Mouse (Mus musculus) urinary bladder, postnatal 36 days (tissue): Measurements from ENCODE around the gene Cacng1.

Experiments
- DNase-seq, 2 experiments: peaks; one replicate each; pipeline ENCODE4 v3.0.0; 2022; ENCODE audit warnings: low spot score in 2 of 2, mixed read lengths in 1 of 2

Gene Cacng1

DNA sequence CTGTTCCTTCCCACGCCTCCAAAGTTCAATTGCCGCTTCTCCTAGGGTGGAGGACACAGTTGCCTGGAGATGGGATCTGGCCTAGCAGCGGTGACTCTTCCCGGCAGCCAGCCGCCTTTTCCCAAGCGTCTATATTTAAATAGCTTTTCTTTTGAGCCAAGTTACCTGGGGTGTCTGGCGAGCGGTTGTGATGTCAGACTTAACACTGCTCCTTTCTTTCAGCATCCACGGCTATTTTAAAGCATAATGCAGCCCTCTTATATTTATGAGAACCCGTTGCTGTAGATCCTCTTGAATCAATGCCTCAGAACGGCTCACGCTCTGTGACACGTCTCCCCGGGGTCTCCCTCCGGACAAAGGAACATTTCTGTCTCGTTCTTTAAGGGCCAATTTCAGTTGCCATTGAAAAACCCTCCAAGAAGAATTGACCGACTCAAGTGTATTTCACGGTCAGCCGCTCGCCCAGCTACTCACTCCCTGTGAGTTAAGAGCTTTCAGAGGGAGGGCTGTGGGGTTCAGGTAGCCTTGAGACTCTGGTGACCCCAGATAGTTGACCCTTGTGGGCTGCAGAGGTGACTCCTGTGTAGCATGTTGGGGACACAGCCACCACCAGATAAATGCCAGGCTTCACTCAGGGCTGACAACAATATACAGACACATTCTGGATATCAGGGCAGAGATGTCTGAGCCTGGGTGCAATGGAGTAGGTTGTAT, 8.3 kb downstream of the Cacng1 start:
- DNase-seq = no peak

GRCm38 (mm10) chr11:107705476-107706074, 10.7 kb downstream of the Cacng1 start:
- DNase-seq = no peak

- DNase-seq = no peak
Observed at GRCm38 (mm10) chr11:107705060-107705459, 11.3 kb downstream of the Cacng1 start.

GRCm38 (mm10) chr11:107703272-107704134, 12.8 kb downstream of the Cacng1 start:
- DNase-seq = no peak

DNA sequence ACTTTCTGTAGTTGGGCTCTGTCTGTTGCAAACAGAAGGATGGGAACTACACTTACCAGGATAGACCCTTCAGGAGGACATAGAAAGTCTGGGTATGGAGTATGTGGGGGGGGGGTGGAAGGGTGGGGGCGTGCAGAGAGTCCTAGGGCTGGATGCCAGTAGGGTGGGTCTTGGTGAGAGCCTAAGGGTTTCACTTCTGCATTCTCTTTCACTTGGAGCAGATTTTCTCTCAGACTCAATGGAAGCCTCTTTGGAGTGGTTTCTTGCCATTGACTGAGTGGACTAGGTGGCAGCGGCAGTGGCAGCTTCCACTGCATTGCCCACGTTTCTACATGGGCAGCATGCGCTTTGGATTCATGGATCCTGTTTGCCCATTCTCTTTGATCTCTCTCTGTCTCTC, 16.4 kb downstream of the Cacng1 start:
- no peak for DNase-seq

- DNase-seq = no peak
Observed at GRCm38 (mm10) chr11:107693338-107693737, 23.0 kb downstream of the Cacng1 start.

DNA sequence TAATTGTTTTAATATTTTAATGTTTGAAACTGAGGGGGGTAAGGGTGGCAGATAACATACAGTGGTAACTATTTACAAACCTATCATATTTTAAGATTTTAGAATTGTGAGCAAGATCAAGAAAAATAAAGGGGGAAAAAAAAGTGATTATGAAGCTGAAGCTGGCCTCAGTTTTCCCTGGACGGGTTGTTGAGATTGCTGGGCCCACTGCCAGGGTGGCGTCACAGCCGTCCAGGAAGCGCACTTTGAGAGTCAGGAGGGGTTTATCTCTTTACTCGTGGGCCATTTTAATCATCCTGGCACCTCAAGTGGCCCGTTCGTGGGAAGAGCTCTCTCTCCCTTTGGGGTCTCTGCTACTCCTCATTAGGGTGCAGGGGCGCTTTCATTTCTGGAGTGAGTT, 24.8 kb downstream of the Cacng1 start:
- DNase-seq = no peak

DNA sequence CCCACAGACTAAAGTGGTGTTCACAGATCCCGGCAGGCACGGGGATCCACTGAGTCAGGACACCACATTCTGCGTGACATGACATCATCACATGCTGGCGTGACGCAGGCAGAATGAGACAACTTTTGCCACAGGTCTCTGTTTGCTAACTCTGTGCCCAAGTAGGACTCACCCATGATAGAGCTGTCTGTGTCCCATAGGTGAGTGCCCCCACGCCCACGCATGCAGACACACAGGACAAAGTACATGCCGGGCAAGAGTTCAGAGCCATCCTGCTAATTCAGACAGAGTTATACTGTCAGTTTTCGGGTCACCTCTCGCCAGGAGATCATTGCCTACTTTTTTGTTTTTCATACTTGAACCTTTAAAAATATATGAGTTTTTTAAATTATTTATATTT, 27.8 kb downstream of the Cacng1 start:
- DNase-seq = no peak

DNA sequence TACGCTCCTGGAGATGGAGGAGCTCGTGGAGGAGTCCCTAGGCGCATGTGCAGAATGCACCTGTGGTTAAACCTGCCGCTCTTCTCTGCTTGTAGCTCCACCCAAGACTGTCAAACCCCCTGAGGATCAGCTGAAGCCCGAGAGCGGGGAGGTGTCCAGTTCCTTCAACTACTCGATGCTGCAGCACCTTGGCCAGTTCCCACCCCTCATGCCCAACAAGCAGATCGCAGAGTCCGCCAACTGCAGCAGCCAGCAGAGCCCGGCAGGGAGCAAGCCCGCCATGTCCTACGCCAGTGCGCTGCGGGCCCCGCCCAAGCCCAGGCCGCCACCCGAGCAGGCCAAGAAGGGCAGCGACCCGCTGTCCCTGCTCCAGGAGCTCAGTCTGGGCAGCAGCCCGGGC, 30.0 kb downstream of the Cacng1 start:
- no peak for DNase-seq

DNA sequence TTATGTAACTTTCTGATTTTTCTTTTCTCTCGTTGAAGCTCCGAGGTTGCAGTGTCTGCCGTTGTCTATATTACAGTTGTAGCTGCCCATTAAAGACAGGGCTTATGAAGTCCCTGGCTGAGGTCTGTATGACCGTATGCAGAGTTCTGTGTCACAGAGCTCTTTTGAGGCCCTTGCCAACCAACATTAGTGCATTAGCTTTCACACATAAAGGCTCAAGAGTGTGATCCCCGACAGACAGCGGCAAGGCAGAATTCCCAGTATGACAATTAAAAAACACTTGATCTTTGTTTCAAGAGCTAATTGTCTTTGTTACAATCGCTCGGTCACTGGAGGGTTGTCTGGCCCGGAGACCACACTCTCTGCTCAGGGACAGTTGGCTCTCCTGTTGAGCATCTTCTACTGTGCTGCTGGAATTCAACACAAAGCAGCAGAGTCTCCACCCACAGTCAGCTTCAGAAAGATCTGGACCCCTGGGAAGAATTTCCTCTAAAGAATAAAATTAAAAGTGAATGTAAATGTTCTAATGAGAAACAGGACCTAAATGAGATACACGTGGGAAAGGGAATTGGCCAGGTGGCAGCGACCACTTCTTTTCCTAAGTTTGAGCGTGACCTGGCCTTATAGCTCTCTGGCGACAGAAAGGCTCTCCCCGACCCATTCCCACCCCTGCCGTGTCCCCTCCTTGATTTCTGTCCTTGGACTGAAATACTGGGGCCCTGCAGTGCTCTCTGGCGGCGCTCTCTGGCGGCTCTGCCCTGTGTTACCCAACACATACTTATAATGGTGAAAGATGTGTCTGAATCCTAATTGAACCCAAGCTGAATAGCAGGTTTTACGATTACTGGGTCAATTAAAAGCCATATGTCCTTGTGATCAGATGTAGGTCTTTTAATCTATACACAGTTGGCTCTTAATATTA, 32.5 kb downstream of the Cacng1 start:
- DNase-seq = no peak

- DNase-seq = no peak
Observed at GRCm38 (mm10) chr11:107682694-107683355, 33.5 kb downstream of the Cacng1 start.

DNA sequence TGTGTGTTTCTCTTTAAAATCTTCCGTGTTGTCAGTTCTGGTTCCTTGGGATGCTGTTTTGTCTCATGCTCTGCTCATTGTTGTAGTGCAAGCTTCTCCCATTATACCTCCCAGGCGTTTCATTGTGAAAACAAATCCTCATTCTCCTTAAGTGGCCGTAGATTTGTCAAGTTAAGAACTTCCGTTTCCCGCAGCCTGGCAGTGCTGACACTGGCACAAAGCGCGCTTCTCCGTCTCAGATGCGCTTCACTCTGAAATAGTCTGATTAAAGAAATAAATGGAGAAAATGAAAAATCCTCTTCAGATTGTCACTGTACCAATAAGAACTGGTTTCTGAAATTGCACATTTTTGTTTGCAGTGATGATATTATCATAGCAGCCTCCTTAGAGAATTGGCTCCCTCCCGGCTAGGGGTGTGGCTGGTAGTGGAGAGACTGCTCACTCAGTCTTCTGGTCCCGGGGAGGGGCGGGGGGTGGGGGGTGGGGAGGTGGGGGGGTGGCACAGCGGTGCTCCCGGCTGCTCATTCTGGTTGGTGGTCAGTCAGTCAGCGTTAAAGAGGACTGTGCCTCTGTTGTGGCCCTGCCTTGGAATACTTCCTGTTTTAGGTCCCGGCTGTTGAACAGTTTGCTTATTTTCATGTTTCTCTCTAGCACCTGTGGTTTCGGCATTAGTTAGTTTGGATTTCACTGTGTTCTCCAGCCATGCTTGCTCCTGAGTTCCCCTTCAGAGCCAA, 39.9 kb downstream of the Cacng1 start:
- no peak for DNase-seq

- DNase-seq = no peak
Observed at GRCm38 (mm10) chr11:107675246-107675645, 41.1 kb downstream of the Cacng1 start.

GRCm38 (mm10) chr11:107674601-107675000, 41.7 kb downstream of the Cacng1 start:
- no peak for DNase-seq

DNA sequence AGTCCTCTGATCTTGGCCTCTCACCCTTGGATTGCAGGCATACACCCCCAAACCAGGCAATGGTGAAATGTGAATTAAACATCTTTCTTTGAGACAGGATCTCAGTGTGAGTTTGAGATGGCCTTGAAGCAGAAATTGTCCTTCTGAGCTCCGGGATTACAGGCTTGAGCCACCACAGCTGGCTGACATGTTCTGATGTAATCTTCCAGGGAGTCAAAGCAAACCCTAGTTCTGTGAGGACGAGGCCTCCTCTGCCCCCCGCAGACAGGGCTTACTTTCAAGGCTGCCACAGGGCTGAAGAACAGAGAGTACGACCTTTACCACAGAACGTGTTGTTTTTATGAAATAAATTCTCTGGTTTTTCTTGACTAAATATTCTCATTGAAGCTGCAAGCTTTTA, 42.3 kb downstream of the Cacng1 start:
- DNase-seq = no peak

- DNase-seq = no peak
Observed at GRCm38 (mm10) chr11:107668977-107669376, 47.3 kb downstream of the Cacng1 start.

GRCm38 (mm10) chr11:107668223-107668622, 48.1 kb downstream of the Cacng1 start:
- no peak for DNase-seq

DNA sequence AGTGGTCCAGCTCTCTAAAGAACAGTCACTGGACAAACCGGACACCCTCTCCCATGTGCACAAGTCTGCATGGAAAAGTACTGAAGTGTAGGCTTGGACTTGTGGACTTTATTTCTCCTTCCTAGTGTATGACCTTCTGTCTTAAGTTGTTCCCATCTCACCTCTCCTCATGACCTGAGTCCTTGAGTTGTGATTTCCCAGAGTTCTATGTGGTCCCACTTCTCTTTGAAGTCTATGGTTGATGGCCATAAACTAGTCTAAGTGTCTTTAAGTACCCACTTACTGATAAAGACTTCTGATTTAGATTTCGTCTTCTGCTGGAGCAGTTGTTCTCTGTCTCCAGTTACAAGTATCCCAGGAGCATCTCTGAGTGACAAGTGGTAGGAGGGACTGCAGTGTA, 48.8 kb downstream of the Cacng1 start:
- no peak for DNase-seq

- no peak for DNase-seq
Observed at GRCm38 (mm10) chr11:107662666-107663065, 53.7 kb downstream of the Cacng1 start.

GRCm38 (mm10) chr11:107660452-107660851, 55.9 kb downstream of the Cacng1 start:
- no peak for DNase-seq
